Mouse (Mus musculus): ENCODE results near the gene Trank1.

Trank1 gene

DNA sequence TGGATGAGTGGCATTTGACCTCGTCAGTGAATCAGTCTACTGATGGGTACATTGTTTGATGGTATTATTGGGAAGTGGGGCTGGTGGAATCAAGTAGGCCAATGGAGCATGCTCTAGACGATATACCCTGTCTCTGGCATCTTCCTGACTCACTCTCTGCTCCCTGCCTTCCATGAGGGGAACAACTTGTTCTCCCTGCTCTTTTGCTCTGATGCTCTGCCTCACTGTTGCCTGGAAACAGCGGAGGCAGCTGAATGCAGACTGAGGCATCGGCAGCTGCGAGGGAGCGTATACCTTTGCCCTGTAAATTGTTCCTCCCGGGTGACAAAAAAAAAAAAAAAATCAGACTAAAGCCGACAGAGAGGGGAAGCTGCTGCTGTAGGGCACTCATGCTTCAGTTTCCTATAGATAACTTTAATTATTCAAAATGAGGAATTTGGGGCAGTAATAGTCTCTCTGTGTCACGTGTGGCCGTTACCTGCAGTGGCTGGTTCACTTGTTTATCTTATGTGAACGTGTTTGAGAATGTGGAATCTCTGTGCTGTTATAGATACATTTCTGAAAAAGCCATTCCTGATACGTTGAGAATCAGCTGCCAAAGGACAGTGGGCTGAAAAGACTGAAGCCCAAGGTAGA, 9.2 kb upstream of the Trank1 start:
- in situ Hi-C loops (cut with MboI): no loop called here

DNA sequence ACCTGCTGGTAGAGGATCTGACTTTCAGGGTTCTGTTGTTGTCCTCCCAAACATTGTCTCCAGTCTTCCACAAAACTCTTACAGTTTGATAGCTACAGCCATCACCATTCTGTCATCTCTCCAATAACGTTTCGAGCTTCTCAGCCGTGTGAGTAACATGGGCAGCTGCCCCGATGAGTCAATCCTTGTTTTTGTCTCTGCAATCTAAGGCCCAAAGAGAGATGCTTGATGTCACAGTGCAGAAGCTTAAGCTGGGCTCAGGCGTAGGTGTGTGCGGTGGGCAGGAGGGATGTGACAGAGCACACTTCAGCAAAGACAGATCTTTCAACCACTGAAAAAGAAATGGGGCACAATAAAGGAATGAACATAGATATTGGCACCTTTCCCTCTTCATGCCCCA, 7.5 kb upstream of the Trank1 start:
- in situ Hi-C loops (cut with MboI): no loop called here

DNA sequence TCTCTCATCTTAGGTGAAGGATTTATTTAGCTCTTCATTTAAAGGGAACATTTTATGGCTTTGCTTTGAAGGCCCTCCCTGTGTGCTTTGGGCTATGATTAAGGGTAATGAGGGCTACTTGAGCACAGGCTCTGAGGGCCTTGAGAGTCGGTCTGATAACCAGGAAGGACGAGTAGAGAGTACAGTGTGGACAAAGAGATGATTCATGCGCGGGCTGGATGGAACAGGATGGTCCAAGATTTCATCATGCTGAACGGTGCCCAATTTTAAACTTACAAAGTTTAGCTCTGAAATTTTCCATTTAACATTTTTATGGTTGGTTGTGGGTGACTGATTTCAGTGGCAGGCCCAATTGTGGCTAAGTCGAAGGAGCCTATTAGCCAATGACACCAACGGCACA, 5.4 kb upstream of the Trank1 start:
- in situ Hi-C loops (cut with MboI): no loop called here

DNA sequence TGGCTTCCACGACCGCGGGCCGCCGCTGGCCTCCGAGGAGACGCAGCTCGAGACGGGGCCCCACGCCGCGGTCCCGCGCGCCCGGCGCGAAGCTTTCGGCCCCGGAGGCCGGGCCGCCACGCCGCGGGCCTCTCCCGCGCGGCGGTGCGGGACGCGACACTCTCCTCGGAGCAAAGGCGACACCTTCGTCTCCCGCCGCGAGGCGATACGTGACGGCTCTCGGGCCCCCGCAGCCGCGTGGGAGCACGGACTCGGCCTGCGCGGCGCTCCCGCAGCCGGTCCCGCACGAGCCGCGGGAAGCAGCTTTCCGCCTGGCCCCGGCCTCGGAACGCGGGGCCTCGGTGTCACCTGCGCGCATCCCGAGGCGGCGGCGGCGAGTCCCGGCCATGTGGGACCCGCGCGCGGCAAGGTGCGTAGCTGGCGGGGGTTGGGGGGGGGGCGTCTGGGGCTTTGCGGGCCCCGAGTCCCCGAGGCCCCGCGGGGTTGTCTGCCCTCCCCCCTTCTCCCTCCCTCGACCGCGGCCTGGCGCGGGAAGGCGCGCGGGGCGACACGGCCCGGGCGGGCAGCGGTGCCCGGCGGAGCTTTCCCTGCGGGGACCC, 403 bp downstream of the Trank1 start:
- in situ Hi-C loops (cut with MboI): no loop called here

DNA sequence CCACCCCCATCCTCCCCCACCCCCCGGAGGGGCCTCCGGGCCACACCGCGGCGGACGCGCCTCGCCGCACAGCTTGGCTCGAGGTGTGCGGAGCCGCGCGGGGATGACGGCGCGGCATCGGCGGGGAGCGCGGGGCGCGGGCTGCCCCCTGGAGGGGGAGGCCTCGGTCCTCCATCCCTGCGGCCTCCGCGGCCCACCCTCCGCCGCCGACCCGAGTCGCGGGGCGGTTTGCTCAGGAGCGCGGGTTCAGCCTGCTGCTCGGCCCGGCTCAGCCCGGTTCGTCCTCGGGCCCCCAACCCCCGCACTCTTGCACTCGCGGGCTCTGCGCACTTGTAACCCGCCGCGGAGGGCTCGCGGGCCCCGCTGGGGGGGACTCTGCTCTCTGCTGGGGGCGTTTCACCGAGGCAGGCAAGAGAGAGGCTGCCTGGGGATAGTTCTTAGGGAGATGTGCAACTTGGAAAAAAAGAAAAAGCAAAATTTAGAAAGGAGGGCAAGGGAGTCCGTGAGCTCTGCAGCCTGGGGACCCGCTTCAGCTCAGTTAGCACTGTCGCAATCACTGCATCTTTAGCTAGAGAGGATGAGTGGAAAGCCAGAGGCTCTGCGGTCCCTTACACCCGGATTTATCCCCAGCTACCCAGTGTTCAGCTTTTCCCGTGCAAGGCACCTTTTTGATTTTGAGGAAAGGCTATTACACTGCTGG, 1.1 kb downstream of the Trank1 start:
- in situ Hi-C loops (cut with MboI): no loop called here

DNA sequence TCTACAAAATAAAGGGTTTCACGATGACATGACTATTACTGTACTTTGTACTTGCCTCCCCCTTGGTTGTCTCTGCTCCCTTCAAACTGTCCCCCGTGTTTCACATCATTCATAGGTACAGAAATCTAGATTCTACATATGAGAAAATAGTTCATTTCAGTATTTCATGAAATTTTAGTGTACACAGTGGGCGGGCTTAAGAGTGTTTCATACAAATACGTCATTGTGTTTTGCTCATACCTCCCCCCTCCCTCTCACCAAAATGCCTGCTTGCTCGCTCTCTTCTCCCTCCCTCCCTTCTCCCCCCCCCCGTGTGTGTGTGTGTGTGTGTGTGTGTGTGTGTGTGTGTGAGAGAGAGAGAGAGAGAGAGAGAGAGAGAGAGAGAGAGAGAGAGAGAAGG, 1.8 kb downstream of the Trank1 start:
- in situ Hi-C loops (cut with MboI): no loop called here

DNA sequence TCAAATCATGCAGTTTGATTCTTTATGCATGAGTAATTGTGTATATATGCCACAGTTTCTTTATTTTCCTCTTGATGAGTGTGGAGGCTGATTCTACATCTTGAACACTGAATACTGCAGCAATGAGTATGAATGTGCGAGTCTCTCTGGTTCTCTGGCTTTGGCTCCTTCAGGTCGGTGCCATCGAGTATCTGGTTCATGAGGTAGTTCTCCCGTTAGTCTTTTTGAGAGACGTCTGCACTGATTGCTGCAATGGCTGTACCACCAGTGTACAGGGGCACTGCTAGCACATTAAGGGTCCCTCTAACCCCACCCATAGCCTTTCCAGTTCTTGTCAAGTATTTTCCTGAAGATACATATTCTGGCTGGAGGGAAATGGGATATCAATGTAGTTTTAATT, 2.3 kb downstream of the Trank1 start:
- in situ Hi-C loops (cut with MboI): no loop called here

DNA sequence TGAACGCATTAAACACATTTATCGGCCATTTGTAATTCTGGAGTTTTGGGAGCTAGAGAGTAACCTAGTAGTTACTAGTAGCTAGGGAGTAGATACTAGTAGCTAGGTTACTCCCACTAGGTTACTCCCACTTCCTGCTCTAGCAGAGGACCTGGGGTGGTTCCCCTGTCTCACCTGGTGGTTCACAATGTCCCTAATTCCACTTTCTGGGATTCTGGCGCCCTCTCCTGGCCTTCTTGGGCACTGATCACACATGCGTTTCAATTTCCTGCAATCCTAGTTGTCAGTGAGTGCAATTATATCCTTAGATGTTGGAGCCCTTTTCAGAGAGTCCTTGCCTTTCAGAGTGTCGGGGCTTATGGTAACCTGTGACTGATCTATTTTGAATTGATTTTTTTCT, 2.7 kb downstream of the Trank1 start:
- in situ Hi-C loops (cut with MboI): no loop called here

DNA sequence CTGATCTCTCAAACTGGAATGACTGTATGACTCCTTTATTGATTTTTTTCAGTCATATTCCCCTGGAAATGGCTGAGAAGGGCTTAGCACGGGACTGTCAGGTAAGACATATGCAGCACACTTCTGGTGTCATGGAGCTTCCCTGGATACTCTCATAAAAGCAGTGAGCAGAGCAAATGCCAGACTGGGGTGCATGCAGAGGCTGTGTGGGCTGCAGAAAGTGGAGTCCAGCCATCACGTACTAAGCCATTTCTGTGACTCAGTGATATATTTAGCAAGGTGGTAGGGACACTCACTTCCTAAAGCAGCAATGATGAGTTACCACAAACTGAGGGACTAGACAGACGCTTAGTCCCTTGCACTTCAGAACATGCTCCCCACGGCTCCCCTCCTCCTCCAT, 9.4 kb downstream of the Trank1 start:
- in situ Hi-C loops (cut with MboI): no loop called here

DNA sequence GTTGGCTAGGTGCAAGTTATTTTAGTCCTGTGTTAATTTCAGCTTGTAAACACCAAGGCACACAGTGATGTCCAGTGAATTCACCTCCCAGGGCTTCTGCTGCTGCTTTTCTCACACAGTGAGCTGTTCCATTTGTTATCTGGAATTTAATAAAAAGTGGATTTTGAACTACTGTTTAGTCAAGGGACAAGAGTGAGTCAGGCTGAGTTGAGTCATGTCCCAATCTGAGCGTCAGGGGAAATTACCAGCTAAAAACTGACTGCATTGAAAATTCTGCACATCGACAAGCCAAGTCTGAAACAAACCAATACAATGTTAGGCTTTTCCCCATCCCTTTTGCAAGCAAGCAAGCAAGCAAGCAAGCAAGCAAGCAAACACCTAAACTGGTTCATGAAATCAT, 13.3 kb downstream of the Trank1 start:
- in situ Hi-C loops (cut with MboI): no loop called here

DNA sequence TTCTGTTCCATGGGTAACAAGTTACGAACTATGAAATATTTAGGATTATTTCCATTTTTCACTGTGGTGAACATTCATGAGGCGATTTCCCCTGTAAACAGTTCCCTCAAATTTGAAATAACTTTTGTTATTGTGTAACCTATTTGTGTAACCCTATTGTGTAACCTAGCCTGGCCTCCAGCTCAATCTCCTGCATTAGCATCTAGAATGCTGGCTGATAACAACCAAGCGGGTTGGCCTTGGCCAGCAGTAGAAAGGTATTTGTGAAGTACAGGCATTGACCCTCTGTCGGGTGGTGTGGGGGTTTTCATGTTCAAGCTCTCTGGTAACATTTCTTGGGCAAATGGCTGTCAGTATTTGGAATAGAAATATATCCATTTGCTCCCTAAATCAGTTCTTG, 18.3 kb downstream of the Trank1 start:
- in situ Hi-C loops (cut with MboI): no loop called here

DNA sequence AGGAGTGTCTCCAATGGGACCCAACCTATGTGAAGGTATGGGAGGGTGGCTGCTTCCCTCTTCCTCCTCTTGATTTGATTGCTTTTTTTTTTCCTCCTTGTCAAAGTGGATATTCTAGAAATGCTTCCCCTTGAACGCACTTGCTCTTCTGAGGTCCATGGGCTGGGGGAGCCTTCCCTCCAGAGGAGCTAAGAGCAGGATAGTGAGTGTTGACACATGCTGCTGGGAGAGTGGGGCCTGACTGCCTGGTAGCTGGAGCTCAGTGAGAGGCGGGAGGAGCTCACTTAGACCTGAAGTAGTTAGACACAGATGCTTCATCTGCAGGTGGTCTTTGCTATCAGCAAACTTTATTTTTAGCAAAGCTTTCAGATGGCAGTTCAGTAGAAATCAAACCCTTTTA, 22.3 kb downstream of the Trank1 start:
- in situ Hi-C loops (cut with MboI): no loop called here

DNA sequence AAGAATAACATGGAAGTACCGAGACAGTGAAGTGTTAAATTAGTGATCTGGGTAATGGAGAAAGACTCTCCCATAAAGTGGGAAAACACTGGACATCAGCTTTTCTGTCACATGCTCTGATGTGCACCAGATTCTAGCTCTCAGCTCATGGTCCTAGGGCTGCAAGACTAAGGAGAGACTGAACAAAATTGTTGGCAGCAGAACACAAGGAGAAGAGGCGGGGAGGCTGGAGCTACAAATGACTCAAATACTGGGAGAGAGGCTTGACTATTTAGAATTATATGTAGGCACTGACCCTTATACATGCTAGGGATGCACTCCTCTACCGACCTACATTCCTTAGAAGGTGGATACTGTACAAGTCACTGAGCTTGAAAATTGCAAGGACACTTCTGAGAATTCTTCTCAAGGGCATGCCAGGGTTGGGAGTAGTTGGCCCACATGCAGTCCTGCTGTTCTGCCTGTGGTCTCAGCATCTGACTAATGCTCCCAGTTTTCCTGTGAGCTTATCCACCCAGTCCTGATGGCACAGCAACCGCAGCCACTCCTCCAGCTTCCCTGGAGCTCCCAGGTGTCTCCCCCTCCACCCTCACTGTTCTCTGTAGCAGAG, 23.1 kb downstream of the Trank1 start:
- in situ Hi-C loops (cut with MboI): no loop called here

DNA sequence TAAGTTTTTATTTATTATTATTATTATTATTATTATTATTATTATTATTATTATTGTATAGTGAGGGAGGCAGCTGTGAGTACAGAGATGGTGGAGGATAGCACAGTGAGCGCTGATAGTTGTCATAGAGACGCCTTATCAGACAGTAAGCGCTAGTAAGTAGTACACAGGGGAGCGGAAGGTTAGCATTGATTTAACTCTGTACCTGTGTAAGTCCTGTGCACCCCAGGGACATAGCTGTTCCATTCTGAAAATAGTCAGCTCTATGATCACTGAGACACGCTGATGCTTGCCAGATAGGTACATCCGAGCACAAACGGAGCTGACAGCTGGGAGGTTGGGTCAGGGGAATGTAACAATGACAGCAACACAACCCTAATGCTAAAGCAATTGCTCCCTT, 39.7 kb downstream of the Trank1 start:
- in situ Hi-C loops (cut with MboI): no loop called here

DNA sequence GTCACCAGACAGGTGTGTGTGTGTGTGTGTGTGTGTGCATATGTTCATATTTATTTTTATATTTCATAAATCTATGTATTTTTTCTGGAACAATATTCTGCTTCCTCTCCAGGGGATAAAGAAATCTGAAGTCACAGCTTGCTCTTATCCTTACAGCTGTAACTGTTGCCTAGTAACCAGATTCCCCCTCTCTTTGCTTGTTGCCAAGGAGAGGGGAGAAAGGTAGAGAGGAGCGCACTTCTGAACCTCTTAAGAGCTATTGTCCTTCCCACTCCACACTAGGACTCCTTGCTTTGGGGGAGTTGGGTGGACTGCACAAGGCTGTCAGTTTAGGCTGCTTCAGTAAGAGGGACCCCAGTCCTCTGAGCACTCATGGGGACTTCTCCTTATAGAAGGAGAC, 40.1 kb downstream of the Trank1 start:
- in situ Hi-C loops (cut with MboI): no loop called here

DNA sequence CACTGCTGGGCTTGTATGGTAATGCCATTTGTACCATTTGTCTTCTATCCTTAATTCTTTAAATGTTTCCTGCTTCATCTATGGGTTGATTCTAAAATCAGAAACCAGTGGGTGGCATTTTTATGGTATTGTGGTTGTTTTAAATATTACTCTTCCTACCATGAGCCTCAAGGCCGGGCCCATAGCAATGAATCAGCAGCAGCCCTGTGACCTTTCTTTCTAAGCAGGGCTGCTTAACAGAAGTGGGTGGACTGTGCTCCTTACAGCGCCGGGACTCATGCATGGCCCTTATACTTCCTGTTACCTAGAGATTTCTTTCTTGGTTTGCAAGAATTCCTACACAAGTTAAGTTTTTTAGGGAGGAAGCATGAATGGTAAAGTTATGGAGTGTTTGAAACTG, 41.1 kb downstream of the Trank1 start:
- in situ Hi-C loops (cut with MboI): no loop called here

DNA sequence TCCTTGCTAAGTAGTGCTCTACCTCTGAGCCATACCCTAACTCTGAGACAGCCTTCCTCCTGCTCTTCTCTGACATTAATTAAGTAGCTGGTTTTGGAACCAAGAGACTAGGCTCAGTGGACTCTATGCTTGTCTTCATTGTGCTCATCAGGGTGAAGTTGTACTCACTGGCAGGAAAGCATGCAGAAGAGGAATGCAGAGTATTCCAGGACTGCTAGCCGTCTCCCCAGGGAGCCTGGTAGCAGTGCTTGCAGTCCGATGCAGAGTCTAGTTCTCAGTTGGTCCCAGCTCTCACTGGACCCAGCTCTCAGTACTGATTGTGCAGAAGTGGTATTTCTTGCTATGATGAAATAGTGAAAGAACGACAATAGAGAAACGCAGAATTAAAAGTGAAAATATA, 43.5 kb downstream of the Trank1 start:
- in situ Hi-C loops (cut with MboI): no loop called here

DNA sequence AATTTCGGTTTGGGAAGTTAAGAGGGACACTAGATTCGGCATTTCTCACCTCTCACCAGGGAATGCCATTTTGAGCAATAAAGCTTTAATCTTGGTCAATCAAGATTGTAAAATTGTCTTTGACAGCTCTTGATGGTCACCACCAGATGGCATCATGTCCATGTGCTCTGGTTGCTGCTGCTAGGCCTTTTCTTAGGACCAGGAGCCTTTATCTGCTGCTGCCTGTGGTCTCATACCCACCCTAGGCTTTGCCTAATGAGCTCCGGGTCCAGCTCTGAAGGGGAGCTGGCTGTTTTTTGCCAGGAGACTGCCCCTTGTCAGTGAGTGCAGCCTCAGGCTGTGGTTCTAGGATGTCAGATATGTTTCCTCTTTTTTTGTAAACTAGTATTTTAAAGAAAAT, 44.8 kb downstream of the Trank1 start:
- in situ Hi-C loops (cut with MboI): no loop called here

DNA sequence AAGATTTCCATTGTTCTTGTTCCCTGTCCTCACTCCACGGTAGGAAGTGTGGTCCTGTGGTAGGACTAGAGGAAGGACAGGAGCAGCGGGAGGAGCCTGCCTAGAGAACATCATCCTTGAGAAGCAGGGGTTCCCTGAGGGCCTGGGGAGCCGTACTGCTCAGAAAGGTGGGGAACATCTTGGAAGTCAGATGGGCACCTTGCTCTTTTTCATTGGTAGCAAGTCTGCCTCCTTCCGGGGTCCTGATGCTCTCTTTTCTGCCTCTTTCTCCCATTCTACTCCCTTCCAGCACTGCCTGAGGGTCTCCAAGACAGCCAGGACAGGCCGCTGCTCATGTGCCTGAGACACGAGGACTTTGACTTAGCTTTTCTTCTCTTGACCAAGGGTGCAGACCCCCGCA, 52.1 kb downstream of the Trank1 start:
- in situ Hi-C loops (cut with MboI): no loop called here

DNA sequence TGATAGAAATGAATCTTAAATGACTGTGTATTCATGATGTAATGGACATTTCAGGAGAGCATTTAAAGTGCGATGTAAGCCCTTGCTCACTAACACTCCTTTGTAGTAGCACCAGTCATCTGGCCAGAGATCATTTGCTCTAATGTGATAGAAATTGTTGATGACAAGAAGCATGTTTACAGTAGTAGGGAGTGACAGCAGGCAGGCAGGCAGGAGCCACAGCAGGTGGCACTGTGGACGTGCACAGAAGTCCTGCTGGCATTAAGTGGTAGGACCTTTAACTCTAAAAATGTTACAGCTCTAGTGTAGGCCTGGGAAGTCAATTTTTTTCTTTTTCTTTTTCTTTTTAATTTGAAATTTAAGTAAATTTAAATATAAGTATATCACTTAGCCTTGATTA, 56.2 kb downstream of the Trank1 start:
- in situ Hi-C loops (cut with MboI): no loop called here

DNA sequence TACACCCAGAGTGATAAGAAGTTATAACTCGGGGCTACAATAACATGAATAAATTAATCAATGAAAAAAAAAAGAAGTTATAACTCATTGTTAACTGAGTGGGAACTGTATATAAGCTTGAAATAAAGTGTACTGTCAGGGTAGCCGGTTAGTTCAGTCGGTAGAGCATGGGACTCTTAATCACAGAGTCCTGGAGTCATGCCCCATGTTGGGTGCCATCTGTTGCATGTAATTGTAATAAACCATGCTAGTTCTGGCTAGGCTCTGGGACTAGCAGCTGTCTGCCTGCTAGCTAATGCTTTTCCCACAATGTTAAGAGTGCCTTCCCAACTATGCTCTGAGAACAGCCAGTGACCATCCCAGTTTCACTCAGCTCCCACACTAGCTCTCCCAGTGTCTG, 60.5 kb downstream of the Trank1 start:
- in situ Hi-C loops (cut with MboI): no loop called here

DNA sequence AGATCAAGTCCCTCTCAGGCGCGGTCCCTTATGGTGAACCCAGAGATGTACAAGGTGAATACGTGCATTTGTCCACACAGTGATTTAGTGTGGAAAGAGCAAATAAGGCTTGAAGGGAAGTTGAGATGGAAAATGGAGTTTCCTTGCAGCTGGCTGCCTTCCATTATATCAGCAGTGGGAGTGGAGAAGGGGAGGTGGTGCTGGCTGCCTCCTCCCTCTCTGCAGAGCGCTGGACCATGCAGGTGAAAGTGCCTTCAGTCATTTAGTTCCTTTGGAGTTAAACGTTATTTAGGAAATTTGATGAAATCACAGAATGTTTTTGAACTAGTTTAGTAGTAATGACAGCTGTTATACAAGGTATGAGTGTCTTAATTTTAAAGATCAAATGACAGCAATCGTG, 66.3 kb downstream of the Trank1 start:
- in situ Hi-C loops (cut with MboI): no loop called here

Data from mature B cell (primary cell).